Mouse (Mus musculus) liver, embryonic 12.5 days (tissue): ENCODE measurements at regions not wholly inside any gene's neighbourhood (a gene's known extent, or its start where the extent isn't known, plus 50 kb on each side); places are given as distances from the start of the nearest gene placed in this dataset.

Source experiments
- ATAC-seq: fragments of 200-750 bp; cut with Nextera tagmentation; 2 replicates; pipeline ENCODE4 v1.8.0; 2017; ENCODE audit warnings: moderate number of reproducible peaks, mild to moderate bottlenecking, moderate library complexity
- H3K27ac ChIP-seq: fragments of 300-500 bp; sonication (generic); 2 replicates; pipeline ENCODE4 v1.5.1; 2016; ENCODE audit warnings: mild to moderate bottlenecking
- H3K27me3 ChIP-seq: fragments of 300-500 bp; sonication (generic); replicated peaks from 2 replicates; pipeline ENCODE4 v1.6.1; 2016; ENCODE audit warnings: mild to moderate bottlenecking, moderate library complexity
- H3K36me3 ChIP-seq: fragments of 300-500 bp; sonication (generic); 2 replicates; pipeline ENCODE4 v1.6.1; 2016; ENCODE audit warnings: mild to moderate bottlenecking, moderate library complexity
- H3K4me1 ChIP-seq: fragments of 300-500 bp; sonication (generic); 2 replicates; pipeline ENCODE4 v1.6.1; 2016
- H3K4me2 ChIP-seq: fragments of 300-500 bp; sonication (generic); 2 replicates; pipeline ENCODE4 v1.6.1; 2016; ENCODE audit warnings: mild to moderate bottlenecking, moderate library complexity
- H3K4me3 ChIP-seq: fragments of 300-500 bp; sonication (generic); 2 replicates; pipeline ENCODE4 v1.5.1; 2016; ENCODE audit warnings: mild to moderate bottlenecking, moderate library complexity
- H3K9ac ChIP-seq: fragments of 300-500 bp; sonication (generic); 2 replicates; pipeline ENCODE4 v1.6.1; 2016; ENCODE audit warnings: mild to moderate bottlenecking, moderate library complexity
- H3K9me3 ChIP-seq: fragments of 300-500 bp; sonication (generic); replicated peaks from 2 replicates; pipeline ENCODE4 v1.6.1; 2016; ENCODE audit warnings: mild to moderate bottlenecking, moderate library complexity
- WGBS: fragments of 180-500 bp; shearing (Covaris S2); methylation state at CpG from one replicate; pipeline ENCODE4 v1.1.7; 2016; ENCODE audit not compliant: insufficient replicate concordance; 5-methylcytosine and 5-hydroxymethylcytosine counted together

- H3K27me3 ChIP-seq, result no peaks in the 10 kb centered on the region
- H3K9ac ChIP-seq, result no peak overlapping the region
- 60% methylated on average over 9 of the region's 9 CpGs for WGBS
- H3K4me3 ChIP-seq, result no peak overlapping the region
- no peaks in the 10 kb centered on the region for H3K4me1 ChIP-seq
- no peaks in the 10 kb centered on the region for H3K9me3 ChIP-seq
- no peak overlapping the region for H3K4me2 ChIP-seq
- H3K27ac ChIP-seq, result no peak overlapping the region
- no peak for ATAC-seq
- no peaks in the 10 kb centered on the region for H3K36me3 ChIP-seq
Observed at GRCm38 (mm10) chr10:7265412-7265811, 53.4 kb upstream of the Cnksr3 start.

- no peaks in the 10 kb centered on the region for H3K27me3 ChIP-seq
- no peaks in the 10 kb centered on the region for H3K4me1 ChIP-seq
- H3K9ac ChIP-seq, result no peak overlapping the region
- no peaks in the 10 kb centered on the region for H3K9me3 ChIP-seq
- no peak overlapping the region for H3K4me3 ChIP-seq
- H3K4me2 ChIP-seq, result no peak overlapping the region
- no peaks in the 10 kb centered on the region for H3K36me3 ChIP-seq
- WGBS, result 70% methylated on average over 4 of the region's 4 CpGs
- H3K27ac ChIP-seq, result no peak overlapping the region
- ATAC-seq, result no peak
Observed at GRCm38 (mm10) chr10:7264721-7265120, 52.7 kb upstream of the Cnksr3 start.
